Mouse (Mus musculus) midbrain, embryonic 16.5 days (tissue): ENCODE measurements around the gene Foxn2. TPM values are rescaled to one million over a fixed set of nuclear protein-coding genes. Genes with fewer than 3 reads are reported as not detected.

Experiments
- ATAC-seq: fragments of 200-750 bp; cut with Nextera tagmentation; 2 replicates; pipeline ENCODE4 v1.8.0; 2017; ENCODE audit warnings: moderate TSS enrichment
- H3K27ac ChIP-seq: fragments of 300-500 bp; sonication (generic); 2 replicates; pipeline ENCODE4 v1.5.1; 2014; ENCODE audit warnings: mild to moderate bottlenecking, low read length, mixed read lengths
- H3K27me3 ChIP-seq: fragments of 300-500 bp; sonication (generic); 2 replicates; pipeline ENCODE4 v1.6.1; 2014; ENCODE audit warnings: low read depth, low read length, mixed read lengths; ENCODE audit not compliant: control insufficient read depth, insufficient read depth
- H3K36me3 ChIP-seq: fragments of 300-500 bp; sonication (generic); 2 replicates; pipeline ENCODE4 v1.6.1; 2014; ENCODE audit warnings: mild to moderate bottlenecking, low read length, moderate library complexity, mixed read lengths; ENCODE audit not compliant: control insufficient read depth, insufficient read depth
- H3K4me1 ChIP-seq: fragments of 300-500 bp; sonication (generic); 2 replicates; pipeline ENCODE4 v1.6.1; 2014; ENCODE audit warnings: mild to moderate bottlenecking, low read length, mixed read lengths; ENCODE audit not compliant: control insufficient read depth, insufficient read depth
- H3K4me2 ChIP-seq: fragments of 300-500 bp; sonication (generic); 2 replicates; pipeline ENCODE4 v1.6.1; 2014; ENCODE audit warnings: mild to moderate bottlenecking, low read length, mixed read lengths
- H3K4me3 ChIP-seq: fragments of 300-500 bp; sonication (generic); 2 replicates; pipeline ENCODE4 v1.5.1; 2014; ENCODE audit warnings: low read depth, mild to moderate bottlenecking, low read length, moderate library complexity, mixed read lengths
- H3K9ac ChIP-seq: fragments of 300-500 bp; sonication (generic); 2 replicates; pipeline ENCODE4 v1.6.1; 2014; ENCODE audit warnings: low read depth, low read length, mixed read lengths
- H3K9me3 ChIP-seq: fragments of 300-500 bp; sonication (generic); replicated peaks from 2 replicates; pipeline ENCODE4 v1.6.1; 2014; ENCODE audit warnings: mild to moderate bottlenecking, low read length, mixed read lengths; ENCODE audit not compliant: control insufficient read depth, poor library complexity, severe bottlenecking
- WGBS: fragments of 180-500 bp; shearing (Covaris S2); extraction: QIAGEN DNeasy Blood & Tissue Kit; methylation state at CpG from one replicate; pipeline ENCODE4 v1.1.7; 2014; 5-methylcytosine and 5-hydroxymethylcytosine counted together
- polyA plus RNA-seq: library from polyadenylated mRNA; unstranded; fragments of >200 nt; fragmentation: Nextera tagmentation; extraction: Ambion mirVana; gene quantifications from 2 replicates; pipeline ENCODE4 v1.2.1, GENCODE M21; 2015

Gene Foxn2
- polyA plus RNA-seq = 7.6 and 8.5 TPM in 2 replicates

DNA sequence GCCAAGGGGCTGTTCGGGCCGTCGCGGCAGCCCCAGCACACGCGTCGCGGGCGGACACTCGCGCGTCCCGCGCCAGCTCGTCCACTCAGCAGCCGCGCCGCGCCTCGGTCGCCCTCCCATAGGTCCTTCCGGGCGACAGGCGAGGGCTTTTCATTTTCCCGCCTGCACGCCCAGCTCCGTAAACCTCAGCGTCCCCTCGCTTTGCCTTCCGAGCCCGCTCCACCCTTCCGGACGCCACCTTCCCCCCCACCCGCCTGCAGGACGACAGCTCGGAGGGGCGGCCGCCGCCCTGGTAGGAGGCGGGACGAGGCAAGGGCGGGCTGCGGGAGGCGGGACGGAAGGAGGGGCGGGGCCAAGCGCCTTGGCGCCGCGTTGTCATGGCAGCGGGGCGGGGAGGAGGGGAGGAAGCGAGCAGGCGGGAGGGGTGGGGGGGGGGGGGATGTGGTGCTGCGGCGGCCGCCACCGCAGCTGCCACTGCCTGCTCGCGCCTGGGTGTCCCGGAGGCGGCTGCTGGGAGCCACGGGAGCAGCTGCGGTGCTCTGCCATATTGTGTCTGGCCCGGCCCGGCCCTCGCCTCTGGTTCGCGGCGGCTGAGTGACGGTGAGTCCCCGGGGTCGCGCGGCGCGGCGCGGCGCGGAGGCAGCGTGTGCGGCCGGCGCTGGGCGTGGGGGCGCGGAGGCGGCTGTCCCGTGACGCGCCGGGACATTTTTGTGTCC, at the start of gene Foxn2:
Gene Foxn2 (plus strand): TSS at position 427 of the 716 bp plus-strand sequence.
- H3K27me3 ChIP-seq = no peaks in the 10 kb centered on the region; the same call in 1 of the 2 replicates
- H3K4me3 ChIP-seq = peak within 1 kb of the TSS; percentile 96
- peak within 1 kb of the TSS; percentile 83 for H3K9ac ChIP-seq
- H3K9me3 ChIP-seq = no peaks in the 10 kb centered on the region
- peak within 1 kb of the TSS; percentile 88 for H3K27ac ChIP-seq
- under 1% methylated on average over 56 of the region's 93 CpGs for WGBS
- peaks cover 4% of the 10 kb centered on the region; the same call in 1 of the 2 replicates for H3K4me1 ChIP-seq
- peak within 1 kb of the TSS; percentile 84 for H3K4me2 ChIP-seq
- ATAC-seq = peak; percentile 91
- no peaks in the 10 kb centered on the region for H3K36me3 ChIP-seq

DNA sequence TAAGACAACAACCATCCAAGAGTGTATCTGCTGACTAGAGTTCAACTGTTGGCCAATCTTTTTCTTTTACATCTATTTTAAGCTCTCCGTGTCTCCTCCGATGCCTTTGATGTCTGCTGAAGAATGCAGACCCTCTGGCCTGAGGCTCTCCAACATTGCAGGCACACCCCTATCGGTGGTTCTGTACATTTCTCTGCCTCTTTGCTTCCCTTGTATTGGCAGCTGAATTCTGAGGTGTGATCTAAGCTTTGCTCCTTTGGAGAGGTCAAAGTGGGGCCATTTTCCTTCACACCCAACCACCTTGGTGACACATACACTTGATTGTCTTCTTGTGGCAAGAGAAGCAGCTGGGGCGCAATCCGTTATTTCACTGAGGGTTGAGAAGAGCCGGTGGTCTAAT, 43.0 kb upstream of the Foxn2 start:
- WGBS = 84% methylated on average over 6 of the region's 6 CpGs
- Histone ChIP-seq H3K36me3 (no peaks in the 10 kb centered on the region), H3K4me1 (peaks cover 3% of the 10 kb centered on the region; the same call in 1 of the 2 replicates), H3K4me2 (no peak overlapping the region), H3K4me3 (no peak overlapping the region), H3K27me3 (no peaks in the 10 kb centered on the region), H3K9me3 (no peaks in the 10 kb centered on the region), H3K9ac (no peak overlapping the region), H3K27ac (no peak overlapping the region)
- ATAC-seq = no peak

DNA sequence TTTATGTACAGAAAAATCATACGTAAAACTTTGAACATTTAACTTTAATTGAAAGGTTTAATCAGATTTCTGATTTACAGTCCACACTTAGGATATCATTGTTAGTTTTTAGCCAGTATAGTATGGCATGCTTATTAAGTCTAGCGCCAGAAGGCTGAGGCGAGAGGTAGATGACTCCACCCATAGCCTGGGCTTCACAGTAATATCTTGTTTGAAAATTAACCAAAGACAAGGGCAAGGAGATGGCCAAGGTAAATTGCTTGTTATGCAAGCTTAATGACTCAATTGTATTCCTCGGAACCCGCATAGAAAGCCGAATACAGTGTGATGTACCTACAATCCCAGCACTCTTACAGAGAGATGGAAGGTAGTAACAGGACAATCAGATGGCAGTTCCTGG, 42.4 kb upstream of the Foxn2 start:
- Histone ChIP-seq H3K9me3 (no peaks in the 10 kb centered on the region), H3K27ac (no peak overlapping the region), H3K36me3 (no peaks in the 10 kb centered on the region), H3K4me1 (peaks cover 3% of the 10 kb centered on the region; the same call in 1 of the 2 replicates), H3K4me2 (no peak overlapping the region), H3K9ac (no peak overlapping the region), H3K27me3 (no peaks in the 10 kb centered on the region), H3K4me3 (no peak overlapping the region)
- ATAC-seq = no peak
- WGBS = 92% methylated on average over 6 of the region's 6 CpGs

DNA sequence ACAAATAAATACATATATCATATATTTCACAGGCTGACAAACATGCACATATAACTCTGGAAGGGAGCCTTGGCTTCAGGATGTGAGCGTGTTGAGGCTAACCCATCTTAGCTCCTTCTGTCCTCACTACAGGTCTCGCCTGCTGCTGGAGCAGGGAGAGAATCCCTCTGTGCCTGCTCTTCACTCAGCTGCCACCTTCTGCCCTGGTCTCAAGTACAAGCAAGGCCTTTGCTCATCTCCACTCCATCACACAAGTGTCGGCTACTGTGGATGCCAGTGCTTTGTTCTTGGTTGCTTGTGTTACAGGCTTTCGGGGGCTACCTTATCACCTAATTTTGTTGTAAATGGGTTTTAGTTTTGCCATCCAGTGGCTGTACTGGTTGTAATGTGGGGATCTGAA, 41.7 kb upstream of the Foxn2 start:
- H3K4me2 ChIP-seq = no peak overlapping the region
- 82% methylated on average over 4 of the region's 4 CpGs for WGBS
- no peak for ATAC-seq

GRCm38 (mm10) chr17:88400122-88400521, 40.4 kb upstream of the Foxn2 start:
- no peaks in the 10 kb centered on the region for H3K9me3 ChIP-seq
- H3K9ac ChIP-seq = no peak overlapping the region
- H3K4me3 ChIP-seq = no peak overlapping the region
- peak; percentile 34; the same call in 1 of the 2 replicates for ATAC-seq
- no peaks in the 10 kb centered on the region for H3K27me3 ChIP-seq
- H3K27ac ChIP-seq = no peak overlapping the region
- H3K4me2 ChIP-seq = no peak overlapping the region
- 37% methylated on average over 6 of the region's 6 CpGs for WGBS
- H3K4me1 ChIP-seq = peaks cover 12% of the 10 kb centered on the region
- H3K36me3 ChIP-seq = no peaks in the 10 kb centered on the region

More for the DNA sequence above, 41.7 kb upstream of the Foxn2 start:
- no peak overlapping the region for H3K9ac ChIP-seq
- H3K9me3 ChIP-seq = no peaks in the 10 kb centered on the region
- H3K4me1 ChIP-seq = peaks cover 3% of the 10 kb centered on the region; the same call in 1 of the 2 replicates
- no peaks in the 10 kb centered on the region for H3K36me3 ChIP-seq
- no peak overlapping the region for H3K27ac ChIP-seq
- H3K4me3 ChIP-seq = no peak overlapping the region
- no peaks in the 10 kb centered on the region for H3K27me3 ChIP-seq

DNA sequence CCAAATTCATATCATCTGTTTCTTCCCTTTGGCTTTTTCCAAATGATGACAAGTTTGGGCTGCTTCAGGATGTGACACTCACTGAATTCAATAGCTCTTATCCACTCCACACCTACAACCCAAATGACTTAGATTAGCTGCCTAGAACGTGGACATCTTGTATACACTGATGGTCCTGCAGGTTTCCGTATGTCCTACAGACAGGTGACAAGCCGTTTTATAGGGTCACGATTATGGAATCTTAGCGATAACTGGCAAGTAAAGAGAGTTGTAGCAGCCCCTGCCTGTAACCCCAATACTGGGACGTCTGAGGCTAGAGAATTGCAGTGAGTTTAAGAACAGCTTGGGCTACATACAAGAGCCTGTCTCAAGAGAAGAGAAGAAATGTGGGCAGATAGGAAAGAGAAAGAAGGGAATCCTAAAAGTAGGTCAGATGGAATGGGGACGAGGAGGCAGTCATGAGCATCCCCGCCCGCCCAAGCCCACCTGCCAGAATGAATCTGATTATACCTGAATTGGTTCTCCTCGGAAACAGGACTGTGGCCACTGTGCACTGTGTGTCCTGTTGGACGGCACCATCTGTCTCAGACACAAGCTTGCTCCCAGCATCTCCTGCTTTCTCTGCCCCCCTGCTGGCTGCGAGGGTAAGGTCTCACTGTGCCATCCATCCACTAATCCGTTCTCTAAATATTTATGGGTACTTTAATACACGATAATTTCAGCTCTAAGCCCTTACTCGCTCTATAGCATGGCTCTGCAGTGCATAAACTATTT, 39.6 kb upstream of the Foxn2 start:
- WGBS = 62% methylated on average over 14 of the region's 15 CpGs
- H3K9me3 ChIP-seq = no peaks in the 10 kb centered on the region
- H3K9ac ChIP-seq = no peak overlapping the region
- H3K27ac ChIP-seq = no peak overlapping the region
- no peak for ATAC-seq
- peaks cover 13% of the 10 kb centered on the region for H3K4me1 ChIP-seq
- H3K4me3 ChIP-seq = no peak overlapping the region
- H3K4me2 ChIP-seq = no peak overlapping the region
- no peaks in the 10 kb centered on the region for H3K27me3 ChIP-seq
- no peaks in the 10 kb centered on the region for H3K36me3 ChIP-seq

DNA sequence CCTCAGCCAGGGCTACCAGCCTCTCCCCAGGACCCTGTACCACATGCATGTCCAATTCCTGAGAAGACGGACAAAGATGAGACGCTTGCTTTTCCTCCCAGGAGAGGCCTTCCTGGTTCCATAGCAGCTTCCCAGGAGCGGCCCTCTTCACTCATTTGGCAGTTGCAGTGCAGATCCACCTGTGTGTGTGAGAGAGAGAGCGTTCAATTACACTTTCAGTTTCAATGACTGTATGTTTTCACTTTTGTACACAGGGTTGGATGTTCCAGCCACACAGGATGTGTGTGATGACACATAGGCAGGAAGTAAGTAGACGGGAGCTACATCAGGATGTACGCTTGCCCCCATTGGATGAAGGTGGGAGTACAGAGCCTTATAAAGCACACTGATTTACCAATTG, 37.2 kb upstream of the Foxn2 start:
- no peak overlapping the region for H3K4me2 ChIP-seq
- no peaks in the 10 kb centered on the region for H3K36me3 ChIP-seq
- no peaks in the 10 kb centered on the region for H3K27me3 ChIP-seq
- WGBS = 85% methylated on average over 6 of the region's 6 CpGs
- H3K9me3 ChIP-seq = no peaks in the 10 kb centered on the region
- no peak for ATAC-seq
- peaks cover 13% of the 10 kb centered on the region for H3K4me1 ChIP-seq
- H3K9ac ChIP-seq = no peak overlapping the region
- no peak overlapping the region for H3K4me3 ChIP-seq
- no peak overlapping the region for H3K27ac ChIP-seq

GRCm38 (mm10) chr17:88404471-88404870, 36.0 kb upstream of the Foxn2 start:
- no peak overlapping the region for H3K4me3 ChIP-seq
- H3K27ac ChIP-seq = no peak overlapping the region
- H3K4me1 ChIP-seq = peaks cover 13% of the 10 kb centered on the region
- no peaks in the 10 kb centered on the region for H3K27me3 ChIP-seq
- no peaks in the 10 kb centered on the region for H3K36me3 ChIP-seq
- H3K4me2 ChIP-seq = peak overlapping the region; percentile 48
- 2% methylated on average over 6 of the region's 6 CpGs for WGBS
- no peaks in the 10 kb centered on the region for H3K9me3 ChIP-seq
- 0 out of 2 replicates have a peak, but pooled peaks have one; percentile 44 for ATAC-seq
- H3K9ac ChIP-seq = no peak overlapping the region

- Histone ChIP-seq H3K27me3 (no peaks in the 10 kb centered on the region), H3K4me3 (0 out of 2 replicates have a peak overlapping the region, but pooled peaks have one; percentile 15), H3K9ac (no peak overlapping the region), H3K27ac (no peak overlapping the region), H3K4me2 (peak overlapping the region; percentile 48), H3K9me3 (no peaks in the 10 kb centered on the region), H3K4me1 (peaks cover 11% of the 10 kb centered on the region), H3K36me3 (no peaks in the 10 kb centered on the region)
- no peak for ATAC-seq
- 32% methylated on average over 19 of the region's 19 CpGs for WGBS
These were observed 35.4 kb upstream of the Foxn2 start for GRCm38 (mm10) chr17:88405076-88405475.
